Mouse (Mus musculus): Measurements from ENCODE around the gene Dpp8.
"Not testable (repeated sequence)": the region's sequence is repeated elsewhere in the genome, so short reads cannot be mapped to it uniquely, and the experiment has no call there.

Gene Dpp8

GRCm38 (mm10) chr9:65032269-65033108, at the start of gene Dpp8:
TSS of gene Dpp8 (plus strand) at chr9:65032414.
- DNase-seq (ENCODE audit: low spot score in 2 of 2), result peak; percentile 89 to 93

GRCm38 (mm10) chr9:64985037-64985794, 47.0 kb upstream of the Dpp8 start:
- DNase-seq (ENCODE audit: low spot score in 2 of 2), result no peak

DNA sequence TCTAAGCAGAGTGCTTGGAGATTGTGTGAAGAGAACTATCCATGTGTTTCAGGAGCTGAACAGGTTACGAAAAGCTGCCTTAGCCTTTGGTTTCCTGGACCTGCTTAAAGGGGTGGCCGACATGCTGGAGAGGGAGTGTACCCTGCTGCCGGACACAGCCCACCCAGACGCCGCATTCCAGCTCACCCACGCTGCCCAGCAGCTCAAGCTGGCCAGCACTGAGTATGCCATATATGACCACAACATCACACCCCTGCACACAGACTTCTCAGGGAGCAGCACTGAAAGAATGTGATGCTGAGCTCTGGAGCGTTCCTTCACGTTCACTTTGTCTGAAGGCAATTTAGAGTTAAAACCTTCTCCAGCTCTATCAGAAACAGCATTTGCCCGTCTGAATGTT, 46.4 kb upstream of the Dpp8 start:
- peak in 1 of 2 experiments; percentile 25 for DNase-seq (ENCODE audit: low spot score in 2 of 2)

DNA sequence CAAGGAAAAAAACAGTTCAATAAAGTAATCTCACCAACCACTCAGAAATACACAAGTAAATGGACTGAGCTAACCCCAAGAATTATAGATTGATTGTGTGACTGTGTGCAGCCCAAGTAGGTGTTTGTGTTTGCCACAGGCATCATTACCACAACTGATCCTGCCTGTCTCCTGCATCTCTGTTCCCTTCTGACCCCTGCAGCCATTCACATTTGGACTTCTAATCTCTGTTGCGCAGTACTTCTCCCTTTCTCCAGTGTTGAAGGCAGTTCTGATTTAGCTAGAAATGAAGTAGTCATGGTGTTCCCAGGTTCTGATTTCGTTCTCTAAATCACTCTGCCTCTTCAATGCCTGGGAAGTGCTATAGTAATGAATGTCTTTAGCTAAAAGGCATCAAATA, 44.6 kb upstream of the Dpp8 start:
- DNase-seq (ENCODE audit: low spot score in 2 of 2), result no peak

GRCm38 (mm10) chr9:64988443-64988842, 43.8 kb upstream of the Dpp8 start:
- DNase-seq (ENCODE audit: low spot score in 2 of 2), result no peak

DNA sequence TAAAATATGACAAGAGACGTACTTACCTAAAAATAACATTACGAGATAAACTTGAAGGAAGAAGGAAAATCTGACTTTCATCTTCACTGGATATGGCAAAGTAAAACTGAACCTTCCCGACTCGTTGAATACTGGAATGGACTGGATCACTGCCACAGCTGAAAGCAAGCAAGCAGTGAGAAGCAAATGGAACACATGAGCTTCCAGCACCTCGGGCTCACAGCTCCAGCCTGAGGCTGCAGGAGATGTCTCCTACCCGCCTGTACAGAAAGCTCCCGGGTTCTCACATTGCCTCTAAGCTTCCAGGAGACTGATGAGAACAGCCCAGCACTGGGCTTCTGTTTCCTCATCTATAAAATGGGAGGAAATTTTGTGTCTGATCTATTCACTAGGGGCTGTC, 41.9 kb upstream of the Dpp8 start:
- no peak for DNase-seq (ENCODE audit: low spot score in 2 of 2)

DNA sequence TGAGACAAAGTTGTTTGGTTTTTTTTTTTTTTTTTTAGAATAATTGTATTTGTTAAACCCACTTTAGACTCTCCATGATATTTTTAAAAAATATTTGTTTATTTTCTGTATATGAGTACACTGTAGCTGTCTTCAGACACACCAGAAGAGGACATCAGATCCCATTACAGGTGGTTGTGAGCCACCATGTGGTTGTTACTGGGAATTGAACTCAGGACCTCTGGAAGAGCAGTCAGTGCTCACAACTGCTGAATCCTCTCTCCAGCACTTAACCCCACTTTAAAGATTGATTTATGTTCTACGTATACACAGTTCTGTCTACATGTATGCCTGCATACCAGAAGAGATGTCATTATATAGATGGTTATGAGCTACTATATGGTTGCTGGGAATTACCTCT, 36.8 kb upstream of the Dpp8 start:
- not testable (repeated sequence) for DNase-seq (ENCODE audit: low spot score in 2 of 2)

GRCm38 (mm10) chr9:65001481-65001880, 30.7 kb upstream of the Dpp8 start:
- DNase-seq (ENCODE audit: low spot score in 2 of 2), result no peak

- DNase-seq (ENCODE audit: low spot score in 2 of 2), result no peak
Observed at GRCm38 (mm10) chr9:65005737-65006136, 26.5 kb upstream of the Dpp8 start.

DNA sequence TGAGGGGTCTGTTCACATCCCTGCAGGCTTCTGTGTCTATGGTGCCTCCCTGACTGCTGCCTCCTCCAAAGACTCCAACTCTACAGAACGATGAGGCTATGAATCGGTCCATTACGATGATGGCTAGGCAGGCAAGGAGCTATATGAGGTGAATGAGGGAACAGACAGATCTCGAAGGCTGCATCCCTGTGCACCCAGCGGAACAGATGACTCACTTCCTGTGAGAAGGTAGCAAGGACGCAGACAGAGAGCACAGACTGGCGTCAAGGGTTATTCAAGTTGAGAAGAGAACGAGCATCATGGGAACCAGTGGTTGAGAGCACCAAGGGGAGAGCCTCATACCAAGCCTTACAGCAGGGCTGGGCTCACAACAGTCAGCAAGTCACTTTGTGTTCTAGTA, 21.6 kb upstream of the Dpp8 start:
- no peak for DNase-seq (ENCODE audit: low spot score in 2 of 2)

GRCm38 (mm10) chr9:65011304-65011703, 20.9 kb upstream of the Dpp8 start:
- DNase-seq (ENCODE audit: low spot score in 2 of 2), result no peak

DNA sequence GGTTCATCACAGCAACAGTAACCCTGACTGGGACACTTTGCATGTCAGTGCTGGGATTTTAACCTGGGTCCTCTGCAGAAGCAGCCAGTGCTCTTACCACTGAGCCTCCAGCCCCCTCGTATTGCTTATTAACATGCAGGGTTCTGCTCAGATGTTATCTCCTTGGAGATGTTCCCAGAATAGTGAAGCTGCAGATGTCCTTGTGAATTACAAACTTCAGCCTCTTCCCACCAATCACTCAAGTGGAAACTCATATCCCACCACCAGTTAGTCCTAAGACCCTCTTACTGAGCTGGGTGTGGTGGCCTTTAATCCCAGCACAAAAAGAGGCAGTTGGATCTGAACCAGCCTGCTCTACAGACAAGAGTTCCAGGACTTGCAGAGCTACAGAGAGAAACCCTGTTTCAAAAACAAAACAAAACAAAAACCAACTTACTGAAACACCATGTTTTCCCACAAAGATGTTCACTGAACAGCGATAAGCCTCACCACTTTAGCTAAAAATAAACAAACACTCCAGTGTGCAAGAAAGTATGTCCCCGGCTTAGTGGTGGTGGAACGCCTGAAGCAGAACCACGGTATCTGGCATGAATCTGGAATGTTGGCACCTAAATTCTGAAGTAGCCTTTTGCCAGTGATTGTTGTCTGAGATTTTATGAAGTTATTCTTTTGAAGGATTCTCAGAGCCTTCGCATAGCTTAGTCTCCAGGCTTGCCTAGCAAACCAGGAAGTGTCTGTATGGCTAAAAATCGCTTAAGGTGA, 16.6 kb upstream of the Dpp8 start:
- no peak for DNase-seq (ENCODE audit: low spot score in 2 of 2)

- no peak for DNase-seq (ENCODE audit: low spot score in 2 of 2)
Observed at GRCm38 (mm10) chr9:65016241-65016977, 15.8 kb upstream of the Dpp8 start.

- no peak for DNase-seq (ENCODE audit: low spot score in 2 of 2)
Observed at GRCm38 (mm10) chr9:65016978-65017827, 15.0 kb upstream of the Dpp8 start.

GRCm38 (mm10) chr9:65017896-65018295, 14.3 kb upstream of the Dpp8 start:
- DNase-seq (ENCODE audit: low spot score in 2 of 2), result no peak

- no peak for DNase-seq (ENCODE audit: low spot score in 2 of 2)
Observed at GRCm38 (mm10) chr9:65018588-65019121, 13.6 kb upstream of the Dpp8 start.

- DNase-seq (ENCODE audit: low spot score in 2 of 2), result no peak
Observed at GRCm38 (mm10) chr9:65019146-65019545, 13.1 kb upstream of the Dpp8 start.

DNA sequence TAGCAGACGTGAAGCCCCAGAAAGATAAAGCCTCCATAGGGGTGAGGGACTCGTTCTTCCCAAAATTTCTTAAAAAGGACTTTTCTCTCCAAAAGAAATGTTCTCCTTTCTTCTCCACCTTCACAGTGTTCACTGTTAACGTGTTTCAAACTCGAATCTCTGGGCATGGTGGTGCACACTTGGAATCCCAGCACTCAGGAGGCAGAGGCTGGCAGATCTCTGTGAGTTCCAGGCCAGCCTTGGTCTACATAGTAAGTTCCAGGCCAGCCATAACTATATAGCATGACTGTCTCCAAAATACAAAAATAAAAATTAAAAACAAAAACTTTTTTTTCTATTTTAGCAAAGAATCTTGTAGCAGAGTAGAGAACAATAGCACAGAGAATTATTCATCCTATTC, 12.1 kb upstream of the Dpp8 start:
- DNase-seq (ENCODE audit: low spot score in 2 of 2), result no peak

GRCm38 (mm10) chr9:65020991-65021886, 11.0 kb upstream of the Dpp8 start, which contains the start of gene Hacd3:
TSS of gene Hacd3 (minus strand) at chr9:65021693.
- DNase-seq (ENCODE audit: low spot score in 2 of 2), result peak; percentile 83 to 88
